In genomic region chr11:69784793-69785272, GRCm38 (mm10) we compare ENCODE assay signal across 8 mouse cellular contexts. TPM values are rescaled to one million over a fixed set of nuclear protein-coding genes. Genes with fewer than 3 reads are reported as not detected.
A peak's percentile ranks its signal among the peaks of the same experiment; 100 is the strongest.
DNase-seq lines count a peak whose midpoint lies in the region; ATAC-seq and TF ChIP-seq lines count a peak whose summit lies in the region.
"Had no signal": no experiment of that assay in that cellular context is flagged by ENCODE, and none has a peak within 500 bp of the region (broad histone marks: within the 10 kb centered on the region; RNA-seq: fewer than 3 reads in every experiment).

No protein-coding gene starts in this region.

- WGBS in liver, embryonic 13.5 days (ENCODE audit: insufficient replicate concordance) = 9% methylated on average over 15 of the region's 15 CpGs

- H3K27ac ChIP-seq in ES-E14 (ENCODE audit: insufficient read depth, low read depth, low read length, poor library complexity, severe bottlenecking) = 0 out of 2 replicates have a peak overlapping the region, but pooled peaks have one; percentile 22
- peak overlapping the region; percentile 48 for H3K27ac ChIP-seq in liver, embryonic 13.5 days

- H3K36me3 ChIP-seq in ES-E14 (ENCODE audit: control insufficient read depth, insufficient read depth, low read length, poor library complexity, severe bottlenecking) = no peaks in the 10 kb centered on the region
- H3K36me3 ChIP-seq in liver, embryonic 13.5 days = no peaks in the 10 kb centered on the region

- H3K27me3 ChIP-seq in liver, embryonic 13.5 days = peaks cover 24% of the 10 kb centered on the region

- peak overlapping the region; percentile 50 to 67 for H3K4me3 ChIP-seq in ES-E14 (ENCODE audit: insufficient read depth in 1 of 2, low read depth in 1 of 2, low read length in 2 of 2, poor library complexity in 1 of 2, severe bottlenecking in 1 of 2)
- peak overlapping the region; percentile 52 for H3K4me3 ChIP-seq in liver, embryonic 13.5 days (replicated peaks)

- in situ Hi-C loops in ES-E14 (cut with MboI; ENCODE audit: low sequenced_read_pairs in 2 of 2, unreplicated experiment in 2 of 2) = no loop called here

- no peaks in the 10 kb centered on the region for H3K9me3 ChIP-seq in ES-E14 (ENCODE audit: control insufficient read depth, insufficient read depth, low read depth, low read length)
- no peaks in the 10 kb centered on the region for H3K9me3 ChIP-seq in liver, embryonic 13.5 days (replicated peaks)

- H3K4me1 ChIP-seq in ES-E14 (ENCODE audit: control insufficient read depth in 2 of 2, insufficient read depth in 2 of 2, low read length in 2 of 2, poor library complexity in 1 of 2) = peaks cover 3 to 26% of the 10 kb centered on the region in 2 experiments
- H3K4me1 ChIP-seq in liver, embryonic 13.5 days (replicated peaks) = peaks cover 22% of the 10 kb centered on the region

- no peak for DNase-seq in ES-E14 (ENCODE audit: low read depth, low spot score)
- DNase-seq in c-Kit-positive CD71-positive TER-119-negative erythroid progenitor cells, embryonic 14.5 days (ENCODE audit: low read depth) = peak; percentile 72
- DNase-seq in heart, postnatal 36 days = peak; percentile 63
- peak; percentile 64 for DNase-seq in liver, embryonic 13.5 days
- peak; percentile 65 for DNase-seq in yolk sac, embryonic 10.5 days (ENCODE audit: low spot score)
- no peak for DNase-seq in spleen, adult 18-20 months
- no peak for DNase-seq in thymus, postnatal 4 days

- intact Hi-C loops in heart, postnatal 36 days (cut with DNase I) = loop anchor here (2.0 kb wide), 1 partner anchor 18 kb away; no protein-coding TSS in a partner anchor

- peak; percentile 85 for ATAC-seq in liver, embryonic 13.5 days (ENCODE audit: low read depth)

- peak overlapping the region; percentile 62 for H3K9ac ChIP-seq in ES-E14 (ENCODE audit: insufficient read depth, low read depth, low read length, poor library complexity, severe bottlenecking)
- peak overlapping the region; percentile 59 for H3K9ac ChIP-seq in liver, embryonic 13.5 days

- H3K4me2 ChIP-seq in liver, embryonic 13.5 days = peak overlapping the region; percentile 71

TF ChIP-seq in ES-E14, 5 proteins besides CTCF, POLR2A, EP300 and RAD21:
- no peak for TF ChIP-seq HCFC1 (IDR thresholded peaks at IDR 0.05; ENCODE audit: borderline replicate concordance, insufficient read depth, low read length)
- TF ChIP-seq ZNF384 (IDR thresholded peaks at IDR 0.05; ENCODE audit: low read depth, low read length) = no peak
- TF ChIP-seq CHD2 (IDR thresholded peaks at IDR 0.05; ENCODE audit: low read depth, low read length) = no peak

RNA-seq across cellular contexts. Expression of gene Chrnb1, which starts 10.9 kb away (rescaled TPM):
- total RNA-seq in ES-E14 (2012; rRNA removed) = 3.8 and 5.7 TPM in 2 replicates
- 1 to 10 TPM; 3.6 to 4.3 TPM for total RNA-seq in heart, postnatal 36 days (2021)
- 0.43 and 0.59 TPM in 2 replicates for polyA plus RNA-seq in liver, embryonic 13.5 days (2015; fragmentation: Nextera tagmentation; extraction: Ambion mirVana)

RNA-seq across cellular contexts. Expression of gene Fgf11, which starts 16.8 kb away (rescaled TPM):
- total RNA-seq in ES-E14 (2012; rRNA removed) = 0.31 and 0.42 TPM in 2 replicates
- total RNA-seq in heart, postnatal 36 days (2021) = 1 to 10 TPM; 2.4 to 3.0 TPM
- polyA plus RNA-seq in liver, embryonic 13.5 days (2015; fragmentation: Nextera tagmentation; extraction: Ambion mirVana) = 0.07 and 0.20 TPM in 2 replicates

RNA-seq across cellular contexts. Expression of gene Zbtb4, which starts 19.1 kb away (rescaled TPM):
- total RNA-seq in ES-E14 (2012; rRNA removed) = 1.6 and 3.0 TPM in 2 replicates
- total RNA-seq in heart, postnatal 36 days (2021) = 10 to 100 TPM; 39.0 to 43.1 TPM
- polyA plus RNA-seq in liver, embryonic 13.5 days (2015; fragmentation: Nextera tagmentation; extraction: Ambion mirVana) = 0.38 and 0.43 TPM in 2 replicates

RNA-seq across cellular contexts. Expression of gene Tmem102, which starts 20.6 kb away (rescaled TPM):
- 1.3 and 1.8 TPM in 2 replicates for total RNA-seq in ES-E14 (2012; rRNA removed)
- total RNA-seq in heart, postnatal 36 days (2021) = under 1 TPM; 0.41 to 0.56 TPM
- 0.46 and 0.50 TPM in 2 replicates for polyA plus RNA-seq in liver, embryonic 13.5 days (2015; fragmentation: Nextera tagmentation; extraction: Ambion mirVana)

RNA-seq across cellular contexts. Expression of gene Slc35g3, which starts 23.1 kb away (rescaled TPM):
- total RNA-seq in ES-E14 (2012; rRNA removed) = 0.22 and 0.48 TPM in 2 replicates
- not detected for total RNA-seq in heart, postnatal 36 days (2021)
- polyA plus RNA-seq in liver, embryonic 13.5 days (2015; fragmentation: Nextera tagmentation; extraction: Ambion mirVana) = not detected in 2 replicates
- total RNA-seq: hematopoietic stem cell, adult 5-6 weeks had no signal

Comparison
In these comparisons a context has a peak if more than half of its experiments do, and no peak if none do; other contexts are left out.
1. DNase-seq: peak in c-Kit-positive CD71-positive TER-119-negative erythroid progenitor cells, embryonic 14.5 days (single experiment), heart, postnatal 36 days (2 of 2), liver, embryonic 13.5 days (single experiment) and yolk sac, embryonic 10.5 days (single experiment); none in ES-E14 (single experiment), spleen, adult 18-20 months (0 of 2) and thymus, postnatal 4 days (single experiment).
2. RNA of gene Zbtb4, which starts 19.1 kb away (total RNA-seq): 39.0 to 43.1 TPM in heart, postnatal 36 days; 1.6 to 3.0 TPM in ES-E14; every median in the first group is over 10 times any median in the second.